Mouse (Mus musculus) left cerebral cortex, adult 8-10 months (tissue): Measurements from ENCODE around the gene Sirt4. TPM values are rescaled to one million over a fixed set of nuclear protein-coding genes. Genes with fewer than 3 reads are reported as not detected.

ENCODE experiments used
- DNase-seq, 2 experiments: peaks; one replicate each; pipeline ENCODE4 v3.0.0; 2022; ENCODE audit warnings: low spot score in 2 of 2
- total RNA-seq, 4 experiments: library from RNA; stranded (reverse); gene quantifications; 2 replicates each; pipeline ENCODE4 v1.2.4; 2022

Sirt4 gene
- total RNA-seq, 4 experiments from 2014 or later, result 27.1 to 38.6 (median 33.1) TPM

GRCm38 (mm10) chr5:115434853-115435754, 49.4 kb downstream of the Sirt4 start:
- no peak for DNase-seq

DNA sequence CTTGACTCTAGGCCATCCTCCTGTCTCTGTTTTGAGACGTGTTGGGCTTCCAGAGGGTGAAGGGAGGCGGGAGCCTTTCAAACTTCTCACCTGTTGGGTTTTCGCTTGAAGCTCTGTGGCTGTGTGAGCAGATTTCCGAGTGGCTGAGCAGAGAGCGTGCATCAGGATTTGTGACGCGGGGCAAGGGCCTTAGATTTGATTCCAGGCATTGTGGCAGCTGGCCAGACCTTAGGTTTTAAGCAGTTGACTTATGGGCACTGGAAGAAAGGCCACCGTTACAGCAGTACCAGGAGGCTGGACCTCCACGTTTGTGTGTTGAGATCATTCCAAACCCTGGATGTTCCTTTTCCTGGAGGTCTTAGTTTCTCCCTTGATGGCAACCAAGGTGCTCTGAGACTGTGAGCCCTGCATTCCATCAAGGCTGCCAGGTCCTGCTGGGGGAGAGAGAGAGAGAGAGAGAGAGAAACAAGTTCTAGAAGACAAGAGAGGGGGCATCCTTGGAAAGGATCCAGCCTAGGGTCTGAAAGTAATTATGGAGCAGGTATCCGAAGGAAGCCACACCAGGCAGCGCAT, 50.2 kb downstream of the Sirt4 start:
- no peak for DNase-seq

GRCm38 (mm10) chr5:115433191-115433590, 51.3 kb downstream of the Sirt4 start:
- no peak for DNase-seq

- no peak for DNase-seq
Measured at GRCm38 (mm10) chr5:115432395-115432794, 52.1 kb downstream of the Sirt4 start.

- no peak for DNase-seq
Measured at GRCm38 (mm10) chr5:115431898-115432259, 52.6 kb downstream of the Sirt4 start.

GRCm38 (mm10) chr5:115431061-115431897, 53.2 kb downstream of the Sirt4 start:
- DNase-seq, result no peak

GRCm38 (mm10) chr5:115430187-115430960, 54.2 kb downstream of the Sirt4 start:
- no peak for DNase-seq

DNA sequence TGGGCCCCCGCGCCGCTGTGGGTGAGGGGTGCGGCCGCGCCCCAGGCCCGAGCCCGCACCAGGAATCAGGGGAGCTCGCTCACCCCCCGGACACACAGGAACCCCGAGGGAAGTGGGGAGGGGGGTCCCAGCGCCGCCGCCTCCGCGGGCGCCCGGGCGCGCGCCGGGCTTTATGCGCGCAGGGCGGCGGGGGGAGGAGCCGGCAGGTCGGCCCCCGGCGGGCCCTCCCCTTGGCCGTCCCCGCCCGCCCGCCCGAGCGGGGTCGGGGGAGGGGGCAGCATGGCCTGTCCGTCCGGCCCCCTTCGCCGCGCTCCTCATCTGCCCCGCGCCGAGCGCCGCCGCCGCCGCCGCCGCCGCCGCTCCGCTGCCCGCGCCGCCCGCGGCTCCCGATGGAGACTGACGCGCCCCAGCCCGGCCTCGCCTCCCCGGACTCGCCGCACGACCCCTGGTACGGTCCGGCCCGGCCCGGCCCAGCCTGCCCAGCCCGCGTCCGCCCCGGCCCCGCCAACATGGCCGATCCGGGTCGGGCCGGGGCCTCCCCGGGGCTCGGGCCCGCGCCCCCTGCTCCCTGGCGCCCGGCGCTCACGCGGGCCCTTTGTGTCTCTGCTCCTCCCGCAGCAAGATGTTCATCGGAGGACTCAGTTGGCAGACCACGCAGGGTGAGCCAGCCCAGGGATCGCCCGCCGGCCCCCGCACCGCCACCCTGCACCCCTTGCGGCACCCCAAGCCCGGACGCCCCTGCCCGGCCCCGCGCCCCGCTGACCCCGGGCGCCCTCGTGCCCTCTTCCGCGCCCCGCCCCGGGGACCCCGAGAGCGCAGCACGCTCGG, 55.0 kb downstream of the Sirt4 start, which contains the start of gene Msi1:
Gene Msi1, plus strand, starts transcription at position 241 of the 828 bp plus-strand sequence.
- no peak for DNase-seq

GRCm38 (mm10) chr5:115428831-115429358, 55.6 kb downstream of the Sirt4 start:
- no peak for DNase-seq

Other genes with a start within 250 kb of the Sirt4 start
- gene Pop5, start 248.9 kb downstream of the Sirt4 start, total RNA-seq, result 10 to 100 TPM; 72.0 to 91.4 (median 77.3) TPM
- gene Rnf10, start 211.8 kb downstream of the Sirt4 start, total RNA-seq, result 100 to 1,000 TPM; 216 to 259 (median 243) TPM
- gene Coq5, start 205.1 kb downstream of the Sirt4 start, total RNA-seq, result 10 to 100 TPM; 40.4 to 43.6 (median 42.2) TPM
- gene Dynll1, start 183.7 kb downstream of the Sirt4 start, total RNA-seq, result 100 to 1,000 TPM; 550 to 617 (median 573) TPM
- 10 to 100 TPM; 55.2 to 70.1 (median 64.6) TPM for gene Srsf9, start 157.5 kb downstream of the Sirt4 start, total RNA-seq
- gene Gatc, start 143.5 kb downstream of the Sirt4 start, total RNA-seq, result 10 to 100 TPM; 19.2 to 21.4 (median 20.2) TPM
- 10 to 100 TPM; 20.7 to 24.6 (median 22.5) TPM for gene Triap1, start 143.5 kb downstream of the Sirt4 start, total RNA-seq
- 100 to 1,000 TPM; 686 to 806 (median 740) TPM for gene Cox6a1, start 135.7 kb downstream of the Sirt4 start, total RNA-seq
- gene Msi1, start 55.1 kb downstream of the Sirt4 start, total RNA-seq, result 10 to 100 TPM; 43.2 to 58.9 (median 51.0) TPM
- not detected for gene Pla2g1b, start 18.5 kb downstream of the Sirt4 start, total RNA-seq
- 10 to 100 TPM; 18.3 to 27.8 (median 22.9) TPM for gene Pxn, start 22.0 kb upstream of the Sirt4 start, total RNA-seq
- 100 to 1,000 TPM; 188 to 223 (median 203) TPM for gene Rplp0, start 74.7 kb upstream of the Sirt4 start, total RNA-seq
- 10 to 100 TPM; 60.7 to 71.6 (median 61.4) TPM for gene Gcn1l1, start 80.5 kb upstream of the Sirt4 start, total RNA-seq
- gene Rab35, start 147.2 kb upstream of the Sirt4 start, total RNA-seq, result 100 to 1,000 TPM in 2 of 4 experiments, 10 to 100 TPM in 2; 97.0 to 104 (median 99.4) TPM
- 100 to 1,000 TPM; 135 to 148 (median 139) TPM for gene Bicdl1, start 246.9 kb upstream of the Sirt4 start, total RNA-seq